Mouse (Mus musculus) Patski (cell line): ENCODE results near the gene Pank1. TPM values are rescaled to one million over a fixed set of nuclear protein-coding genes. Genes with fewer than 3 reads are reported as not detected.

Source experiments
- ATAC-seq: fragments of 100-300 bp; one replicate; pipeline ENCODE4 v1.8.0; 2021
- CTCF ChIA-PET: fragments of 350-600 bp; sonication (Branson Sonifier 250); formaldehyde crosslinking; loops from one replicate; lab custom pipeline; 2022; ENCODE audit warnings: inconsistent platforms; lab: Charles Lee
- POLR2A ChIA-PET: fragments of 350-600 bp; sonication (Branson Sonifier 250); formaldehyde crosslinking; loops from one replicate; lab custom pipeline; 2022; ENCODE audit warnings: antibody characterized with exemption, inconsistent platforms; lab: Charles Lee
- DNase-seq: peaks from one replicate; pipeline ENCODE4 v3.0.0-alpha.2; 2011; ENCODE audit warnings: low read depth, low spot score
- H3K27me3 ChIP-seq: fragments of 371-371 bp; one replicate; pipeline ENCODE4 v1.5.1; 2021
- CTCF ChIP-seq: fragments of 100-300 bp; IDR thresholded peaks from one replicate; pipeline ENCODE4 v1.5.1; 2021
- in situ Hi-C: fragments of 300-500 bp; cut with MboI; formaldehyde crosslinking; loops from 3 replicates; pipeline ENCODE4 v1.11.1; 2018; ENCODE audit warnings: low pct_unique_long_range_greater_than_20kb, mixed read lengths
- polyA plus RNA-seq: library from polyadenylated mRNA; unstranded; gene quantifications from one replicate; pipeline ENCODE4 v1.2.3, GENCODE M21; 2021

Gene Pank1
- 21.2 TPM for polyA plus RNA-seq

DNA sequence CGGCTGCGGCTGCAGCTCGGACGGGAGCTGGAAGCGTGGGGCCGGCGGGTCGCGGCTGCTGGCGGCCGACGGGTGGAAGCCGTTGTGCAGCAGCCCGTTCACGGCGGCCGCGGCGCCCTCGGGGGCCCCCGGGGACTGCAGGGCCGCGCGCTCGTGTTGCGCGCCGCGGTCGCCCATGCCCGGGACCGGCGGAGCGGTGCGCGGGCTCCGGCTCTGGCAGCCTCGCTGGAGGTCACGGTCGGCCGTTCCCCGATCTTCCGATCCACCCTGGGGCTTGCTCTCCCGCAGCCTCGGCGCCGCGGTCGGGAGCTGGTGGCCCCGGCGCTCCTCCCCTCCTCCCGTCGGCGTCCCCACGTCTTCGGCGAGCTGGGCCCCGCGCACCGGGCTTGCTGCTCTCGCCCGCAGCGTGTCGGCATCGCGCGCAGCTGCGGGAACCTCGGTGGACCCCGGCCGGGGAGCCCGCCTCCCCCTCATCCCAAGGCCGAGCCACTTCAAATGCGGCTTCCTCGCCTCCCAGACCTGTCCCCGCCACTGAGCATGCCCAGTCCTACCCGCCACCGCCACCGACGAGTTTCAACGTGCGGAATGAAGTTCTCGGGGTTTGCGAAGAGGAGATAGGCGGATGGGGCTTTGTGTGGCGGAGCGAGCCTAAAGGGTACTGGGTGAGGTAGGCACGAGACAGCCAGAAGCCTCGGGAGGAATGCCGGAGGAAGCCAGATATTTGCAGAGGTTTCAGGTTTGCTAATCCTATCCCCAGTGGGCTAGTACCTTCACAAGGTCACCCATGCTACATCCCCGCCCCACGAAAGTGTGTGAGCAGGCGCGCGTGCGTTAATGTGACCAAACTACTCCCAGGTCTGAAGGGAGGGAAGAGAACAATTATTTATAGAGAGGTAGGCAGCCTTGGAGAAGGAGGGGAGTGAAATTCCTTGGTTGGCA, at the start of gene Pank1:
TSS of gene Pank1 (minus strand) at position 853 of the 939 bp plus-strand sequence.
- TF ChIP-seq CTCF, result no peak
- in situ Hi-C loops, result no loop called here
- CTCF ChIA-PET, result interaction anchor here (1.0 to 1.1 kb wide), 3 partner anchors 14 to 21 kb away, joined by 3 to 4 read pairs (median 4); no protein-coding TSS in a partner anchor
- POLR2A ChIA-PET, result no interaction called here
- DNase-seq, result no peak
- ATAC-seq, result peak; percentile 58
- H3K27me3 ChIP-seq, result no peaks in the 10 kb centered on the region

- ATAC-seq, result no peak
- POLR2A ChIA-PET, result no interaction called here
- TF ChIP-seq CTCF, result no peak
Measured at GRCm38 (mm10) chr19:34922603-34922963, 43.3 kb upstream of the Pank1 start.

GRCm38 (mm10) chr19:34921652-34922602, 42.7 kb upstream of the Pank1 start, which contains the start of gene Kif20b:
TSS of gene Kif20b (plus strand) at chr19:34922361.
- DNase-seq, result peak; percentile 48
- ChIA-PET CTCF (interaction anchor here (0.9 to 1.2 kb wide), 2 partner anchors 10 to 91 kb away, joined by 3 read pairs; no protein-coding TSS in a partner anchor), POLR2A (no interaction called here)
- no peaks in the 10 kb centered on the region for H3K27me3 ChIP-seq
- peak; percentile 94 for ATAC-seq
- in situ Hi-C loops, result no loop called here
- no peak for TF ChIP-seq CTCF

More at GRCm38 (mm10) chr19:34922603-34922963, 43.3 kb upstream of the Pank1 start:
- in situ Hi-C loops, result no loop called here
- DNase-seq, result peak; percentile 0
- CTCF ChIA-PET, result interaction anchor here (0.9 to 1.2 kb wide), 2 partner anchors 11 to 92 kb away, joined by 3 read pairs; no protein-coding TSS in a partner anchor
- no peaks in the 10 kb centered on the region for H3K27me3 ChIP-seq

DNA sequence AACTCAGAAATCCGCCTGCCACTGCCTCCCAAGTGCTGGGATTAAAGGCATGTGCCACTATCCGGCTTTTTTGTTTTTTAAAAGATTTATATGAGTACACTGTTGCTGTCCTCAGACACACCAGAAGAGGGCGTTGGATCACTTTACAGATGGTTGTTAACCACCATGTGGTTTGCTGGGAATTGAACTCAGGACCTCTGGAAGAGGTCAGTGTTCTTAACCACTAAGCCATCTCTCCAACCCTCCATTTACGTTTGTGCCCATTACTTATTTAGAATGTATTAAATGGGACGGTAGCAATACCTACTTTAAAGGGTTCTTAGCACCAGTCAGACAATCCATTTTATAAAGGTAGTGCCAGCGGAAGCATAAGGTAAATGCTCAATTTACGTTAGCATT, 42.0 kb upstream of the Pank1 start:
- CTCF ChIA-PET, result interaction anchor here (1.2 kb wide), 1 partner anchor 91 kb away, joined by 3 read pairs; no protein-coding TSS in a partner anchor
- DNase-seq (no peak), ATAC-seq (peak; percentile 8)
- POLR2A ChIA-PET, result no interaction called here
- peak; percentile 60 for TF ChIP-seq CTCF
- in situ Hi-C loops, result no loop called here
- H3K27me3 ChIP-seq, result peaks cover 2% of the 10 kb centered on the region

- no peak for ATAC-seq
- ChIA-PET CTCF (no interaction called here), POLR2A (no interaction called here)
- DNase-seq, result no peak
- in situ Hi-C loops, result no loop called here
- no peak for TF ChIP-seq CTCF
- peaks cover 7% of the 10 kb centered on the region for H3K27me3 ChIP-seq
Measured at GRCm38 (mm10) chr19:34920531-34920930, 41.3 kb upstream of the Pank1 start.

DNA sequence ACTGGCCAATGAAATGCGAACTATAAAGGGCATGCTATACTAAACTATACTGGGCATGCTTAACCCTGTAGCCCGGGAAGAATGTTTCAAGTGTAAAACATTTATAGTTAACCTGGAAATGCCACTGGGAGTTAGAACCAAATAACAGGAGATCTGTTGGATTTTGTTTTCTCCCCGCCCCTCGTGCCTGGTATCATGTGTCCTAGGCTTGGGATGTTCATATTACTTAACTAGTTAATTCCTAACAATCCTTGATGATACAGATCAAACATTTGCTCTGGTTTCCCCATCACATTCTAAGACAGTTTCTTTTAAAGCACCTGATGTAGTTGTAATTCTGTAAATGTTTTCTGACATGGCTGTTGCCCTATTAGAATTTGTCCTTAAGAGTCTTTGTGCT, 40.8 kb upstream of the Pank1 start:
- DNase-seq, result no peak
- in situ Hi-C loops, result no loop called here
- POLR2A ChIA-PET, result no interaction called here
- H3K27me3 ChIP-seq, result peaks cover 8% of the 10 kb centered on the region
- no peak for TF ChIP-seq CTCF
- CTCF ChIA-PET, result no interaction called here
- no peak for ATAC-seq

DNA sequence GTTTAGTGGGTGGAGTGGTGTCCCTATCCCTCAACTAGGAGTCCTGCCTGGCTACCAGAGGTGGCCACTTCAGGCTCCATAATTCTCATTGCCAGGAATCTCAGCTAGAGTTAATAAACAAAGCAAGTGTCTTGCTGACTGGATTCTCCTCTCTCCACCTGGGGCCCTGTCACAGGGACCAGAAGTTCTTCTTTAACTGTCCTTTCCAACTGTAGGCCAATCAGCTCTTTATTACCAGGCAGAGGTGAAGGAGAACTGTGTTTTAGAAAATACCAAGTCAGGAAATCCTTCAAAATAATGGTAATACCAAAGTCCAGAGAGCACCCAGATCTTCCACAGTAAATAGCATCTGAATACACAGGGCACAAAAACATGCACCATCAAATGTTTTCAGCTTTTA, 33.1 kb upstream of the Pank1 start:
- in situ Hi-C loops, result no loop called here
- no peak for DNase-seq
- ATAC-seq, result no peak
- POLR2A ChIA-PET, result no interaction called here
- peaks cover 31% of the 10 kb centered on the region for H3K27me3 ChIP-seq
- no peak for TF ChIP-seq CTCF
- CTCF ChIA-PET, result interaction anchor here (1.3 kb wide), 2 partner anchors 10 to 13 kb away, joined by 3 read pairs; partner anchors contain the start of gene Kif20b

GRCm38 (mm10) chr19:34906772-34907171, 27.5 kb upstream of the Pank1 start:
- in situ Hi-C loops, result no loop called here
- DNase-seq (no peak), ATAC-seq (no peak)
- peaks cover 28% of the 10 kb centered on the region for H3K27me3 ChIP-seq
- CTCF ChIA-PET, result no interaction called here
- POLR2A ChIA-PET, result no interaction called here
- no peak for TF ChIP-seq CTCF

- DNase-seq, result no peak
- ChIA-PET CTCF (interaction anchor here (0.7 kb wide), 1 partner anchor 22 kb away, joined by 3 read pairs; no protein-coding TSS in a partner anchor), POLR2A (no interaction called here)
- in situ Hi-C loops, result no loop called here
- peaks cover 19% of the 10 kb centered on the region for H3K27me3 ChIP-seq
- ATAC-seq, result no peak
- TF ChIP-seq CTCF, result no peak
Measured at GRCm38 (mm10) chr19:34905424-34905823, 26.2 kb upstream of the Pank1 start.

DNA sequence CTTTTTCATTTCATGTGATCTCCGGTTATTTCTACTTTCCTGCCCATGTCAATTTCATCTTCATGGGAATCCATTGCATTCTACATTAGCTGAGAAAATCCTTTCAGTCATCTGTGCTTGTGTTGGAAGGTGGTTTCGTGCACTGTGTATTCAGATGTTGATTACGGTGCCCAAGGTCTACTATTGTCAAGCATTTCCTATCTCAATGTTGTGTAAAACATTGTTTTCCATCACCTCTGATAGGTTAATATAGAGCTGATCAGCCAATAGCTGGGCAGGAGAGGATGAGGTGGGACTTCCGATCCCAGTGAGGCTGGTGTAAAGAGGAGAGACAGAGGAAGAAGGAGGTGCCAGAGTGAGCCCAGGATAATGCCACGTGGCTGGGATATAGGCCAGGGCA, 24.8 kb upstream of the Pank1 start:
- DNase-seq (no peak), ATAC-seq (no peak)
- CTCF ChIA-PET, result interaction anchor here (0.8 to 1.2 kb wide), 4 partner anchors 9 to 17 kb away, joined by 3 read pairs; no protein-coding TSS in a partner anchor
- in situ Hi-C loops, result no loop called here
- POLR2A ChIA-PET, result interaction anchor here (0.6 kb wide), 1 partner anchor 109 kb away, joined by 3 read pairs; no protein-coding TSS in a partner anchor
- no peak for TF ChIP-seq CTCF
- peaks cover 9% of the 10 kb centered on the region for H3K27me3 ChIP-seq
